Mouse (Mus musculus): ENCODE measurements around the gene Ugt1a2. TPM values are rescaled to one million over a fixed set of nuclear protein-coding genes. Genes with fewer than 3 reads are reported as not detected.

Gene Ugt1a2
- polyA plus RNA-seq, 1 experiment, result 0.12 TPM

GRCm38 (mm10) chr1:88230981-88231802 is 30.8 kb downstream of the Ugt1a2 start:
- WGBS, result 69% methylated on average over 6 of the region's 6 CpGs
- no peak for TF ChIP-seq CTCF (IDR thresholded peaks at IDR 0.05; ENCODE audit: insufficient read depth, low read length)
- no peak for TF ChIP-seq POLR2A (IDR thresholded peaks at IDR 0.05; ENCODE audit: borderline replicate concordance, extremely low read depth, low read depth, low read length)

GRCm38 (mm10) chr1:88231803-88232499 is 31.6 kb downstream of the Ugt1a2 start:
- Histone ChIP-seq H3K4me3 (replicated peaks; ENCODE audit: extremely low read depth, low read depth, low read length) (no peak overlapping the region), H3K4me1 (ENCODE audit: control insufficient read depth, insufficient read depth, low read length) (no peaks in the 10 kb centered on the region)
- TF ChIP-seq CTCF (IDR thresholded peaks at IDR 0.05; ENCODE audit: insufficient read depth, low read length) (no peak), POLR2A (IDR thresholded peaks at IDR 0.05; ENCODE audit: borderline replicate concordance, extremely low read depth, low read depth, low read length) (no peak)
- 63% methylated on average over 7 of the region's 7 CpGs for WGBS
- DNase-seq, result peak; percentile 5

More at GRCm38 (mm10) chr1:88230981-88231802, 30.8 kb downstream of the Ugt1a2 start:
- Histone ChIP-seq H3K4me1 (ENCODE audit: control insufficient read depth, insufficient read depth, low read length) (no peaks in the 10 kb centered on the region), H3K4me3 (replicated peaks; ENCODE audit: extremely low read depth, low read depth, low read length) (no peak overlapping the region)
- no peak for DNase-seq

- Histone ChIP-seq H3K4me1 (ENCODE audit: control insufficient read depth, insufficient read depth, low read length) (no peaks in the 10 kb centered on the region), H3K4me3 (replicated peaks; ENCODE audit: extremely low read depth, low read depth, low read length) (no peak overlapping the region)
- no peak for DNase-seq
- TF ChIP-seq CTCF (IDR thresholded peaks at IDR 0.05; ENCODE audit: insufficient read depth, low read length), result no peak
- TF ChIP-seq POLR2A (IDR thresholded peaks at IDR 0.05; ENCODE audit: borderline replicate concordance, extremely low read depth, low read depth, low read length), result no peak
- 49% methylated on average over 3 of the region's 3 CpGs for WGBS
Measured at GRCm38 (mm10) chr1:88232664-88233380, 32.4 kb downstream of the Ugt1a2 start.

- WGBS, result 65% methylated on average over 14 of the region's 14 CpGs
- TF ChIP-seq CTCF (IDR thresholded peaks at IDR 0.05; ENCODE audit: insufficient read depth, low read length) (no peak), POLR2A (IDR thresholded peaks at IDR 0.05; ENCODE audit: borderline replicate concordance, extremely low read depth, low read depth, low read length) (no peak)
- DNase-seq, result no peak
- Histone ChIP-seq H3K4me1 (ENCODE audit: control insufficient read depth, insufficient read depth, low read length) (no peaks in the 10 kb centered on the region), H3K4me3 (replicated peaks; ENCODE audit: extremely low read depth, low read depth, low read length) (no peak overlapping the region)
Measured at GRCm38 (mm10) chr1:88233421-88234247, 33.2 kb downstream of the Ugt1a2 start.

GRCm38 (mm10) chr1:88234248-88234610 is 33.8 kb downstream of the Ugt1a2 start:
- no peak for TF ChIP-seq CTCF (IDR thresholded peaks at IDR 0.05; ENCODE audit: insufficient read depth, low read length)
- TF ChIP-seq POLR2A (IDR thresholded peaks at IDR 0.05; ENCODE audit: borderline replicate concordance, extremely low read depth, low read depth, low read length), result no peak
- WGBS, result 58% methylated on average over 4 of the region's 4 CpGs
- Histone ChIP-seq H3K4me3 (replicated peaks; ENCODE audit: extremely low read depth, low read depth, low read length) (no peak overlapping the region), H3K4me1 (ENCODE audit: control insufficient read depth, insufficient read depth, low read length) (no peaks in the 10 kb centered on the region)
- no peak for DNase-seq

GRCm38 (mm10) chr1:88234646-88235045 is 34.2 kb downstream of the Ugt1a2 start:
- TF ChIP-seq POLR2A (IDR thresholded peaks at IDR 0.05; ENCODE audit: borderline replicate concordance, extremely low read depth, low read depth, low read length) (no peak), CTCF (IDR thresholded peaks at IDR 0.05; ENCODE audit: insufficient read depth, low read length) (no peak)
- no peak overlapping the region for H3K4me3 ChIP-seq (replicated peaks; ENCODE audit: extremely low read depth, low read depth, low read length)
- H3K4me1 ChIP-seq (ENCODE audit: control insufficient read depth, insufficient read depth, low read length), result no peaks in the 10 kb centered on the region
- no peak for DNase-seq
- 37% methylated on average over 5 of the region's 5 CpGs for WGBS

- Histone ChIP-seq H3K4me3 (replicated peaks; ENCODE audit: extremely low read depth, low read depth, low read length) (no peak overlapping the region), H3K4me1 (ENCODE audit: control insufficient read depth, insufficient read depth, low read length) (no peaks in the 10 kb centered on the region)
- TF ChIP-seq CTCF (IDR thresholded peaks at IDR 0.05; ENCODE audit: insufficient read depth, low read length), result no peak
- TF ChIP-seq POLR2A (IDR thresholded peaks at IDR 0.05; ENCODE audit: borderline replicate concordance, extremely low read depth, low read depth, low read length), result no peak
- DNase-seq, result no peak
- WGBS, result 61% methylated on average over 11 of the region's 11 CpGs
Measured at GRCm38 (mm10) chr1:88235046-88235893, 34.9 kb downstream of the Ugt1a2 start.

- WGBS, result 49% methylated on average over 4 of the region's 4 CpGs
Measured at GRCm38 (mm10) chr1:88235894-88236415, 35.6 kb downstream of the Ugt1a2 start.

More at GRCm38 (mm10) chr1:88235894-88236415, 35.6 kb downstream of the Ugt1a2 start:
- TF ChIP-seq CTCF (IDR thresholded peaks at IDR 0.05; ENCODE audit: insufficient read depth, low read length), result no peak
- TF ChIP-seq POLR2A (IDR thresholded peaks at IDR 0.05; ENCODE audit: borderline replicate concordance, extremely low read depth, low read depth, low read length), result no peak
- Histone ChIP-seq H3K4me1 (ENCODE audit: control insufficient read depth, insufficient read depth, low read length) (no peaks in the 10 kb centered on the region), H3K4me3 (replicated peaks; ENCODE audit: extremely low read depth, low read depth, low read length) (no peak overlapping the region)
- DNase-seq, result no peak

Measured in lung, adult 2 months (tissue).